Mouse (Mus musculus) midbrain, embryonic 16.5 days (tissue): ENCODE results near the gene Dapk1. TPM values are rescaled to one million over a fixed set of nuclear protein-coding genes. Genes with fewer than 3 reads are reported as not detected.

Experiments
- ATAC-seq: fragments of 200-750 bp; cut with Nextera tagmentation; 2 replicates; pipeline ENCODE4 v1.8.0; 2017; ENCODE audit warnings: moderate TSS enrichment
- H3K27ac ChIP-seq: fragments of 300-500 bp; sonication (generic); 2 replicates; pipeline ENCODE4 v1.5.1; 2014; ENCODE audit warnings: mild to moderate bottlenecking, low read length, mixed read lengths
- H3K27me3 ChIP-seq: fragments of 300-500 bp; sonication (generic); 2 replicates; pipeline ENCODE4 v1.6.1; 2014; ENCODE audit warnings: low read depth, low read length, mixed read lengths; ENCODE audit not compliant: control insufficient read depth, insufficient read depth
- H3K36me3 ChIP-seq: fragments of 300-500 bp; sonication (generic); 2 replicates; pipeline ENCODE4 v1.6.1; 2014; ENCODE audit warnings: mild to moderate bottlenecking, low read length, moderate library complexity, mixed read lengths; ENCODE audit not compliant: control insufficient read depth, insufficient read depth
- H3K4me1 ChIP-seq: fragments of 300-500 bp; sonication (generic); 2 replicates; pipeline ENCODE4 v1.6.1; 2014; ENCODE audit warnings: mild to moderate bottlenecking, low read length, mixed read lengths; ENCODE audit not compliant: control insufficient read depth, insufficient read depth
- H3K4me2 ChIP-seq: fragments of 300-500 bp; sonication (generic); 2 replicates; pipeline ENCODE4 v1.6.1; 2014; ENCODE audit warnings: mild to moderate bottlenecking, low read length, mixed read lengths
- H3K4me3 ChIP-seq: fragments of 300-500 bp; sonication (generic); 2 replicates; pipeline ENCODE4 v1.5.1; 2014; ENCODE audit warnings: low read depth, mild to moderate bottlenecking, low read length, moderate library complexity, mixed read lengths
- H3K9ac ChIP-seq: fragments of 300-500 bp; sonication (generic); 2 replicates; pipeline ENCODE4 v1.6.1; 2014; ENCODE audit warnings: low read depth, low read length, mixed read lengths
- H3K9me3 ChIP-seq: fragments of 300-500 bp; sonication (generic); replicated peaks from 2 replicates; pipeline ENCODE4 v1.6.1; 2014; ENCODE audit warnings: mild to moderate bottlenecking, low read length, mixed read lengths; ENCODE audit not compliant: control insufficient read depth, poor library complexity, severe bottlenecking
- WGBS: fragments of 180-500 bp; shearing (Covaris S2); extraction: QIAGEN DNeasy Blood & Tissue Kit; methylation state at CpG from one replicate; pipeline ENCODE4 v1.1.7; 2014; 5-methylcytosine and 5-hydroxymethylcytosine counted together
- polyA plus RNA-seq: library from polyadenylated mRNA; unstranded; fragments of >200 nt; fragmentation: Nextera tagmentation; extraction: Ambion mirVana; gene quantifications from 2 replicates; pipeline ENCODE4 v1.2.1, GENCODE M21; 2015

Gene Dapk1
- polyA plus RNA-seq, 1 experiment from 2014 or later = 44.6 TPM

DNA sequence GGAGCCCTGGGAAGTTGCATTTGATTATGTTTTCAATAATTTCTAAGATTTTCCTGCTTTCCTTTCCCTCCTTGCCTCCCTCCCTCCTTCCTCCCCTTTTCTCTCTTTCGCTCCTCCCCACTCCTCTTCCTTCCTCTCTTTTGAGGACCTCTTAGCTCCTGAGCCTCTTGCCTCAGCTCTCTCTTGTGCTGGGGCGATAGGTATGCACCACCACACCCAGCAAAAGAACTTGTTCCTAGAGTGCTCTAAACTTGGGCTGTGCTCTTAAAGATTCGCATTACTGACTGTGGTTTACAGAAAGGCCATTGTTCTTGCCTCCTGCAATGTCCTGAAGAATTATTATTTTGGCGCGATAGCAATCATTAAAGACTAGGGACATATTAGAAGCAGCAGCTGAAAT, 46.6 kb downstream of the Dapk1 start:
- Histone ChIP-seq H3K27me3 (no peaks in the 10 kb centered on the region), H3K9ac (no peak overlapping the region), H3K4me2 (no peak overlapping the region), H3K4me1 (no peaks in the 10 kb centered on the region), H3K4me3 (no peak overlapping the region), H3K9me3 (no peaks in the 10 kb centered on the region), H3K36me3 (peaks cover 4% of the 10 kb centered on the region; the same call in 1 of the 2 replicates), H3K27ac (no peak overlapping the region)
- ATAC-seq = no peak
- WGBS = 97% methylated on average over 5 of the region's 5 CpGs

DNA sequence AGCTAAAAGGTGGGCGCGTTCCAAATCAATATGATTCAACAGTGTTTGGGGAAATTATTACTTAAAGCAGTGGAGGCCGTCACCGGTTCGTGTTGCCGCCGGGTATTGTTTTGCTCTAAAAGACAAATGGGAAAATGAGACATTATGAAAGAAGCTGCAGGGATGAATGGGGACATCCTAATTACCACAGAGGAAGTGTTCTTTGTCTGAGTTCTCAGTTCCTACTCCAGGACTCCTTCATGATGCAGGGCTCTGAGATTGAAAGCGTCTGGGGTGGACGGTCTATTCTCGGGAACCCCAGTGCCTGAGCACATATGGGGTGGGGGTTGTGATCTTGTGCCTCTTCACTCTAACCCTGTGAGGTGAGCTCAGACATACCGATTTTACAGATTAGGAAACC, 48.3 kb downstream of the Dapk1 start:
- Histone ChIP-seq H3K4me3 (no peak overlapping the region), H3K36me3 (peaks cover 4% of the 10 kb centered on the region; the same call in 1 of the 2 replicates), H3K9ac (no peak overlapping the region), H3K27me3 (no peaks in the 10 kb centered on the region), H3K27ac (no peak overlapping the region), H3K4me2 (no peak overlapping the region), H3K4me1 (no peaks in the 10 kb centered on the region), H3K9me3 (no peaks in the 10 kb centered on the region)
- WGBS = 93% methylated on average over 11 of the region's 11 CpGs
- ATAC-seq = no peak

DNA sequence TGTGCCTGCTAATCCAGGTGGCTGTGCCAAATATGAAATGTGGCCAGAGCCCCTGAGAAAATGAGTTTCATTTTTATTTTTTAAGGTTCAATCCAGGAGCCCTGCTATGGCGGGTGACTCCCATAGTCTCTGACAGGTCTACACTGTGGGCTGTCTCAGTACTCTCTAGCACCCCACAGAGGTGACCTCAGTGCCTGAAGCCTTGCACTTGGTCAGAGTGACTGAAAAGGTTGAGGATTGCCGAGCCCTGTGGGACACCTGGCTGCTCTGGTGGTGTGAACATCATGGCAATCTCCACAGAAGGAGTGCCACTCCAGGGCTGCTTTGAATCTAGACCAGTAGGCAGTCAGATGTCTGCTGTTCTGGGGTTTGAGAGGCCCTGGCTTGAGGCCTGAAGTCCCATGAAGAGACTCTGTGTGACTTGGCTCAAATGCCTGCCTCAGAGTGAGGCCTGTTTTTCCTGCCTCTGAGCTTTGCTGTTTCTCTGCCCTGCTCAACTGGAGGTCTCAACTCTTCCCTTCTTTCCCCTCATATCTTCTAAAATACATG, 52.3 kb downstream of the Dapk1 start:
- Histone ChIP-seq H3K36me3 (peaks cover 4% of the 10 kb centered on the region; the same call in 1 of the 2 replicates), H3K4me2 (no peak overlapping the region), H3K9me3 (no peaks in the 10 kb centered on the region), H3K4me1 (no peaks in the 10 kb centered on the region), H3K9ac (no peak overlapping the region), H3K27me3 (no peaks in the 10 kb centered on the region), H3K27ac (no peak overlapping the region), H3K4me3 (no peak overlapping the region)
- 81% methylated on average over 2 of the region's 2 CpGs for WGBS
- no peak for ATAC-seq

DNA sequence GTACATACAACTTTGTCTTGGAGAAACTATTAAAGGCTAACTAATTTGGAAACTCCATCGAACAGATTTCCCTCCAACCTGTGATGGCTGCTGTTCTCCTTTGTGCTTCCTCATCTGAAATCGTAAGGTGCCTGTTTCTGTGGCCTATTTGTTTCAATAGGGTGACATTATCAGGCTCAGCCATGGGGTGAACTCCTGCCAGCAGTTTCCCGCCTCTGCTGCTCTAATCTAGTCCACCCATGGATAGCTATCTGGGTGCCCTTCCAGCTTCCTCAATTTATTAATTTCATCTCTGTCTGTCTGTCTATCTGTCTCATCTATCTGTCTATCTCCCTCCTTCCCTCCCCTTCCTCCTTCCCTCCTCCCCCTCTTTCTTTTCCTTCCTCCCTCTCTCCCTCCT, 53.5 kb downstream of the Dapk1 start:
- ATAC-seq = no peak
- H3K4me3 ChIP-seq = no peak overlapping the region
- H3K4me1 ChIP-seq = no peaks in the 10 kb centered on the region
- H3K36me3 ChIP-seq = peaks cover 8% of the 10 kb centered on the region
- 92% methylated on average over 3 of the region's 3 CpGs for WGBS
- H3K9ac ChIP-seq = no peak overlapping the region
- no peaks in the 10 kb centered on the region for H3K9me3 ChIP-seq
- H3K27me3 ChIP-seq = no peaks in the 10 kb centered on the region
- H3K4me2 ChIP-seq = no peak overlapping the region
- H3K27ac ChIP-seq = no peak overlapping the region

DNA sequence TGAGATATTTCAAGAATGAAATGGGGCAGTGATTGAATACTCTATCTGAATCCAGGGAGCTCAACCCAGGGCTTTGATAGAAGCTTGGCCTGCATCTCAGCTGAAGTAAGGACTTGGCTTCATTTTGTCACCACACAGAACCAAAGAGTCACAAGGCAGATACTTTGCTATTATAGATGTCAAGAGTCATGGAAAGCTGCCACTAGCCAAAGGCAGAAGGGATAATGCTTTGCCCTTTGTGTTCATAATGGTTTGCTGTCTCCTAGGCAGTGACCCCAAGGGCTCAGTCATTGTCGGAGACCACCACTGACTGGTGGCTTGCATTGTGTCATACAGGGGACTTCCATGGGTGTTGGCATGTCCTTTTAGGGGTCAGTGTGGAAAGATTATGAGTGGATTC, 57.9 kb downstream of the Dapk1 start:
- Histone ChIP-seq H3K9ac (no peak overlapping the region), H3K4me1 (peaks cover 15% of the 10 kb centered on the region), H3K27ac (no peak overlapping the region), H3K36me3 (peaks cover 4% of the 10 kb centered on the region; the same call in 1 of the 2 replicates), H3K4me2 (no peak overlapping the region), H3K27me3 (no peaks in the 10 kb centered on the region), H3K9me3 (no peaks in the 10 kb centered on the region), H3K4me3 (no peak overlapping the region)
- WGBS = 88% methylated on average over 1 of the region's 1 CpGs
- ATAC-seq = no peak

DNA sequence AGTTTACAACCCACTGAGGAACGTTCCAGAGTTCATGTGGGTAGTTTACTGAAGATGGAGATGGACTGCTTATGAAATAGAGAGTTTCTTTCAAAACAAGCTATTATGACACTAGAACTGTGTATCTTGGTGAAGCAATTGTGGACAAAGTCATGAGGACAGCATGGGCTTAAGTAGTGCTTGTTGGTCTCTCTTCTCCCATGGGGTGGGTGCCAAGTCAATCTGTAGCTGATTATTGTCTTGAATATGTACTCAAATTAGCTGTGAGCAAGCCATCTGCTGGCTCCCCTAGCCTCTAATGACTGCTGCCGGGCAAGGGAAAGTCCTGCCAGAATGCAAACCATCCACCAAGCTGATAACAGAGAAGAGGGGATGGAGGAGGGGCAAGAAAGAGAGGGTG, 58.3 kb downstream of the Dapk1 start:
- Histone ChIP-seq H3K9me3 (no peaks in the 10 kb centered on the region), H3K27me3 (no peaks in the 10 kb centered on the region), H3K4me1 (peaks cover 15% of the 10 kb centered on the region), H3K4me3 (no peak overlapping the region), H3K36me3 (peaks cover 4% of the 10 kb centered on the region; the same call in 1 of the 2 replicates), H3K27ac (no peak overlapping the region), H3K9ac (no peak overlapping the region), H3K4me2 (no peak overlapping the region)
- WGBS = 75% methylated on average over 2 of the region's 2 CpGs
- ATAC-seq = no peak

DNA sequence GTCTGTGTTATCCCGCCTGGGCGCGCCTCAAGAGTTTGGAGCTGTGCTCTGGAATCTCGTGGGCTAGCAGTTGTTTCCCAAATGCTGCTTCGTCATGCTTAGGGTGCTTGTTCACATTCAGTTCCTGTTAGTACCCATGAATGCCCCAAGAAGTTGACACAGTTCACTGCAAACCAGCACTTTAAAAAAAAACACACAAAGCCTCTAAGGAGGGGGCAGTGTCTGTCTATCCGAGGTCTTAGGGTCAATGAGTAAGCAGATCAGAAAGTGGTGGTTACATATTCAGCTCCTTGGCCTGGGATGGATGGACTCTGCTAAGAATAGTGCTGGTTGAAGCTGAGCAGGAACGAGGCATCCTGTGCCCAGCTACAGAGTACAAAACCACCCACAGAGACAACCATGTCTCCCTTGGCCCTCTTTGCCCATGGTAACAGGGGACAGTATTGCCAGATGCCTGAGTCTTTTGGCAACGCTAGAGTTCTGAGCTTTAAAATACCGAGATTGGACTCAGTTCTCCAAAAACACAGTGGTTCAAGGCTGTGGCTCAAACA, 59.0 kb downstream of the Dapk1 start:
- Histone ChIP-seq H3K4me1 (peaks cover 15% of the 10 kb centered on the region), H3K36me3 (peaks cover 4% of the 10 kb centered on the region; the same call in 1 of the 2 replicates), H3K4me3 (no peak overlapping the region), H3K9me3 (no peaks in the 10 kb centered on the region), H3K9ac (no peak overlapping the region), H3K27ac (no peak overlapping the region), H3K4me2 (no peak overlapping the region), H3K27me3 (no peaks in the 10 kb centered on the region)
- 83% methylated on average over 9 of the region's 9 CpGs for WGBS
- ATAC-seq = no peak

DNA sequence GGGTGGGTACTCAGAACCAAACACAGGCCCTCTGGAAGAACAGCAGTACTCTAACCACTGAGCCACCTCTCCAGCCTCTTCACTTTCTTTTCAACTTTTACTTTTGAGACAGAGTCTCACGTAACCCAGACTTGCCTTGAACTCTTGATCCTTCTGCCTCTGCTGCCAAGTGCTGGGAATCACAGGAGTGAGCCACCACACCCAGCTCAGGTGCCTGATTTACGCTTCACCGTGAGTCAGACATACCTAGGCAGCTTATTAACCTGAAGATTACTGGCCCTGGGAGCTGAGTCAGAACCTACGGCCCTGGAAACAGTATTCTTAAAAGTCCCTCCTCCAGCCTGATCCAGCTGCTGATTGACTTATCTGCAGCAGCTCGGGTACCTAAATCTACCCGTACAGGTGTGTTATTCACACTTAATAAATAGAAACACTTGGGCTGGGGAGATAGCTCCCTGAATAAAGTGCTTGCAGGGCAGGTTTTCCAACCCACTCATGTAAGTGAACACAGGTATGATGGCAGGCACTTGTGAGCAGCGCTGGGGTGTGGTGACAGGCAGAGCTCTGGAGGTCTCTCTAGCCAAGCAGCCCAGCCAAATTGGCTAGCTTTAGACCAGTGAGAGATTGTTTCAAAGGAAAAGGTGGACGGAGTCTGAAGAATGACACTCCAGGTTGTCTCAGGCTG, 60.9 kb downstream of the Dapk1 start:
- WGBS = 93% methylated on average over 8 of the region's 8 CpGs
- H3K27ac ChIP-seq = no peak overlapping the region

DNA sequence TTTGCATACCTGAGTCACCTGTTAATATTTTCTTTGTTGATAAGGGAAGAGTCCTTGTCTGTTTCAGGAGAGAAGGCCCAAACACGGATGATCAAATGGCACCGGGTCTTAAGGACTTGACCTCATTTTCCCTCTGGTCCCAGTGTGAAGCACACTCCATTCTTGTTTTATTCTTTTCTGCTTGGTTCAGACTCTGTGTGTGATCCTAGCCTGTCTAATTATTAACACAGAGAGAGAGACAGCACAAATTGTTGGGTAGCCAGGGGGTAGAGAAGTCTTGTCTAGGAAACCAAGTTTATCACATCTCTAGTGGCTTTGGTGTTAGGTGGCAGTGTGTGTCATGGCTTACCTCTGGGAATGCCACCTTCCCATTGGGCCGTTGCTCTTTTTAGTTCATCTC, 62.3 kb downstream of the Dapk1 start:
- H3K9ac ChIP-seq = no peak overlapping the region
- H3K36me3 ChIP-seq = peaks cover 4% of the 10 kb centered on the region; the same call in 1 of the 2 replicates
- no peaks in the 10 kb centered on the region for H3K9me3 ChIP-seq
- H3K4me1 ChIP-seq = peaks cover 15% of the 10 kb centered on the region
- no peak overlapping the region for H3K4me2 ChIP-seq
- H3K4me3 ChIP-seq = no peak overlapping the region
- H3K27me3 ChIP-seq = no peaks in the 10 kb centered on the region
- no peak overlapping the region for H3K27ac ChIP-seq
- WGBS = 67% methylated on average over 3 of the region's 3 CpGs
- no peak for ATAC-seq

More for the DNA sequence above, 60.9 kb downstream of the Dapk1 start:
- Histone ChIP-seq H3K36me3 (peaks cover 4% of the 10 kb centered on the region; the same call in 1 of the 2 replicates), H3K27me3 (no peaks in the 10 kb centered on the region), H3K4me3 (no peak overlapping the region), H3K9me3 (no peaks in the 10 kb centered on the region), H3K4me2 (no peak overlapping the region), H3K9ac (no peak overlapping the region), H3K4me1 (peaks cover 15% of the 10 kb centered on the region)
- ATAC-seq = no peak
